Mouse (Mus musculus) heart, embryonic 13.5 days (tissue): ENCODE data around the gene Grb2. TPM values are rescaled to one million over a fixed set of nuclear protein-coding genes. Genes with fewer than 3 reads are reported as not detected.
A peak's percentile ranks its signal among the peaks of the same experiment; 100 is the strongest.

Experiments used
- ATAC-seq: fragments of 200-750 bp; cut with Nextera tagmentation; 2 replicates; pipeline ENCODE4 v1.8.0; 2017; ENCODE audit warnings: moderate TSS enrichment; ENCODE audit not compliant: insufficient number of reproducible peaks, low FRiP score, low TSS enrichment; ENCODE audit errors: extremely low read depth
- H3K27ac ChIP-seq: fragments of 300-500 bp; sonication (generic); replicated peaks from 2 replicates; pipeline ENCODE4 v1.5.1; 2015; ENCODE audit warnings: moderate library complexity, mild to moderate bottlenecking, inconsistent platforms
- H3K27me3 ChIP-seq: fragments of 300-500 bp; sonication (generic); replicated peaks from 2 replicates; pipeline ENCODE4 v1.6.1; 2015; ENCODE audit warnings: mild to moderate bottlenecking, inconsistent platforms
- H3K36me3 ChIP-seq: fragments of 300-500 bp; sonication (generic); 2 replicates; pipeline ENCODE4 v1.6.1; 2015; ENCODE audit warnings: mild to moderate bottlenecking, inconsistent platforms
- H3K4me1 ChIP-seq: fragments of 300-500 bp; sonication (generic); 2 replicates; pipeline ENCODE4 v1.6.1; 2015; ENCODE audit warnings: inconsistent platforms
- H3K4me2 ChIP-seq: fragments of 300-500 bp; sonication (generic); 2 replicates; pipeline ENCODE4 v1.6.1; 2015; ENCODE audit warnings: inconsistent platforms, mild to moderate bottlenecking, moderate library complexity
- H3K4me3 ChIP-seq: fragments of 300-500 bp; sonication (generic); 2 replicates; pipeline ENCODE4 v1.5.1; 2015; ENCODE audit warnings: moderate library complexity, mild to moderate bottlenecking, inconsistent platforms
- H3K9ac ChIP-seq: fragments of 300-500 bp; sonication (generic); 2 replicates; pipeline ENCODE4 v1.6.1; 2015; ENCODE audit warnings: inconsistent platforms, mild to moderate bottlenecking, moderate library complexity
- H3K9me3 ChIP-seq: fragments of 300-500 bp; sonication (generic); 2 replicates; pipeline ENCODE4 v1.6.1; 2016; ENCODE audit warnings: inconsistent platforms
- whole genome bisulfite sequencing: fragments of 180-500 bp; shearing (Covaris S2); methylation state at CpG from one replicate; pipeline ENCODE4 v1.1.7; 2015; ENCODE audit warnings: mixed read lengths; 5-methylcytosine and 5-hydroxymethylcytosine counted together
- polyA plus RNA-seq: library from polyadenylated mRNA; unstranded; fragments of >200 nt; fragmentation: Nextera tagmentation; extraction: Ambion mirVana; gene quantifications from 2 replicates; pipeline ENCODE4 v1.2.1, GENCODE M21; 2015

Grb2 gene
- polyA plus RNA-seq, 1 experiment from 2014 or later, result 90.0 TPM

DNA sequence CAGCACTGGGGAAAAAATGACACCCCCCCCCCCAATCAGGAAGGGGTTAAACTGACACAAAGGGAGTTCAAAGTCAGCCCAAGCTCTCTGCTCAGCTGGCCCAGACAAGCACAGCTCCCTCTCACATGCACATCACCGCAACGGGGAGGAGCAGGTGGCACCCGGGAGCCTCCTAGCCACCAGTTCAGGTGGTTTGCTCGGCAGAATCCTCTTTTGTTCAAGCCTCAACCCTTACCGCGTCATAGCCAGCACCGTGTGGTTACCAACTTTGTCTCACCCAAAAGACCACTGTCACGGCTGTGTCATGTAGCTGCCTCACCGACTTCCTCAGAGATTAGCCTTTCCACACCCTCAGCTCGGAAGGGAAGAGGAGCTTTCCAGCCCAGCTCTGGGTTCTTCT, 65.1 kb downstream of the Grb2 start:
- H3K27me3 ChIP-seq, result no peaks in the 10 kb centered on the region
- no peak for ATAC-seq
- WGBS, result 67% methylated on average over 10 of the region's 10 CpGs

DNA sequence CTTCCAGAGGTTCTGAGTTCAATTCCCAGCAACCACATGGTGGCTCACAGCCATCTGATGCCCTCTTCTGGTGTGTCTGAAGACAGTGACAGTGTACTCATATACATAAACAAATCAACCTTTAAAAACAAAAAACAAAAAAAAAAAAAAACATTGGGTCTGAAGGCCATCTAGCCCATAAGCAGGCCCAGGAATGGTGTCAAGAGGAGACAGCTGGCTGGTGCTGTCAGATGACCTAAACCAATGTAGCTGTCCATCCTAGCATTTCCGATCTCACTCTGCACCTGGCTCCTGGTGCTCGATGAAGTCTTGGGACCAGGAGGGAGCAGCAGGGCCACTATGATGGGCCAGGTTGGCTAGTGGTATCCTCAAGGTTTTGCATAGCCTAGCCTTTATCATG, 65.7 kb downstream of the Grb2 start:
- no peak for ATAC-seq
- H3K4me1 ChIP-seq, result peaks cover 16% of the 10 kb centered on the region
- no peak overlapping the region for H3K27ac ChIP-seq
- H3K9me3 ChIP-seq, result no peaks in the 10 kb centered on the region
- no peak overlapping the region for H3K4me3 ChIP-seq
- 100% methylated on average over 2 of the region's 2 CpGs for WGBS
- no peak overlapping the region for H3K4me2 ChIP-seq
- no peaks in the 10 kb centered on the region for H3K27me3 ChIP-seq
- H3K36me3 ChIP-seq, result peaks cover 45% of the 10 kb centered on the region
- no peak overlapping the region for H3K9ac ChIP-seq

More for the DNA sequence above, 65.1 kb downstream of the Grb2 start:
- no peaks in the 10 kb centered on the region for H3K9me3 ChIP-seq
- H3K4me1 ChIP-seq, result peaks cover 16% of the 10 kb centered on the region
- H3K36me3 ChIP-seq, result peaks cover 50% of the 10 kb centered on the region
- H3K27ac ChIP-seq, result no peak overlapping the region
- H3K4me3 ChIP-seq, result no peak overlapping the region
- no peak overlapping the region for H3K9ac ChIP-seq
- no peak overlapping the region for H3K4me2 ChIP-seq

DNA sequence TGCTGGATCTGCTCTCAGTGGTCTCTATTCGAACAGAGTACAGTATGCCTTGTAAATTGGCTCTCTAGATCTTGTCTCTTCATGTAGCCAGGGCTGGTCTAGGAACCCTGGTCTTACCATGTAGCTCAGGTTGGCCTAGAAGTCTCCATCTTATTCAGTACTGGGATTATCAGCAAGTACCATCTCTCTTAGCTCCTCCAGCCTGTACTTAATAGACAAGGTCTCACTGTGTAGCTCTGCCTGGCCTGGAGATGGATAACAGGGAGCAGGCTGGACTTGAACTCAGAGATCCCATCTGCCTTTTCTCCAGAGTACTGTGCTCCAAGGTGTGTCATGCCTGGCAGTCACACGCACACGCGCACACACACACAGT, 66.7 kb downstream of the Grb2 start:
- no peak overlapping the region for H3K9ac ChIP-seq

DNA sequence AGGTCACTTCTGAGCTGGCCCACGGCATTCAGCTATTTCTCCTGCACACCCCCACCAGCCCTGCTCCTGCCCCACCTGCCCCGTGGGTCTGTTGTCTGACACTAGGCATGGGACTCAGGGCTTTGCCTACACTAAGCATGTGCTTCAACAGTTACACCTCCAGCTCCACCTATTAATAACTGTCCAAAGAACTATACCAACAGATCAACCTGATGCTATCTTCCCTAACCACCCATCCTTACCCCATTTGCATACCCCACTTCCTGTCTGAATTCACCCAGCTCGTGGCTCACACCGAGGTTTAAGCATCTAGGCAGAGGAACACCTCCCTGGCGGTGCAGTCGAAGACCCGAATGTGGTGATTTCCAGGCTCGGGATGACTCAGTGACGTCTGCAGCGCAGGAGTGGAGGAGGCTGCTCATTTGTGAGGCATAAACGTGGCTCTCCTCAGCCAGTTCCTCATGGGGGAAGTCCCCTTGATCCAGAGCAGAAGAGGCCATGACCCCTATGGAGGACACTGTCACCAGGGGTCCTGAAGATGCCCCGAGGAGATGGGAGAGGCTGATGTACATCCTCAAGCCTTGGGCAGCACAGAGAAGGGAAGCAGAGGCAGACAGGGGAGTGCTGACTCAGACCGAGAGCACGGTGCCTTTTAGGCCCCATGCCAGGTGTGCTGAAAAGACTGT, 67.3 kb downstream of the Grb2 start:
- no peak overlapping the region for H3K27ac ChIP-seq
- peaks cover 16% of the 10 kb centered on the region for H3K4me1 ChIP-seq
- no peak for ATAC-seq
- 45% methylated on average over 14 of the region's 14 CpGs for WGBS
- no peaks in the 10 kb centered on the region for H3K27me3 ChIP-seq
- no peak overlapping the region for H3K9ac ChIP-seq
- no peak overlapping the region for H3K4me3 ChIP-seq
- peaks cover 30% of the 10 kb centered on the region for H3K36me3 ChIP-seq
- no peaks in the 10 kb centered on the region for H3K9me3 ChIP-seq
- no peak overlapping the region for H3K4me2 ChIP-seq

More for the DNA sequence above, 66.7 kb downstream of the Grb2 start:
- Histone ChIP-seq H3K4me3 (no peak overlapping the region), H3K4me2 (no peak overlapping the region), H3K27me3 (no peaks in the 10 kb centered on the region), H3K4me1 (peaks cover 16% of the 10 kb centered on the region), H3K36me3 (peaks cover 35% of the 10 kb centered on the region), H3K27ac (no peak overlapping the region), H3K9me3 (no peaks in the 10 kb centered on the region)
- 90% methylated on average over 4 of the region's 4 CpGs for WGBS
- no peak for ATAC-seq

DNA sequence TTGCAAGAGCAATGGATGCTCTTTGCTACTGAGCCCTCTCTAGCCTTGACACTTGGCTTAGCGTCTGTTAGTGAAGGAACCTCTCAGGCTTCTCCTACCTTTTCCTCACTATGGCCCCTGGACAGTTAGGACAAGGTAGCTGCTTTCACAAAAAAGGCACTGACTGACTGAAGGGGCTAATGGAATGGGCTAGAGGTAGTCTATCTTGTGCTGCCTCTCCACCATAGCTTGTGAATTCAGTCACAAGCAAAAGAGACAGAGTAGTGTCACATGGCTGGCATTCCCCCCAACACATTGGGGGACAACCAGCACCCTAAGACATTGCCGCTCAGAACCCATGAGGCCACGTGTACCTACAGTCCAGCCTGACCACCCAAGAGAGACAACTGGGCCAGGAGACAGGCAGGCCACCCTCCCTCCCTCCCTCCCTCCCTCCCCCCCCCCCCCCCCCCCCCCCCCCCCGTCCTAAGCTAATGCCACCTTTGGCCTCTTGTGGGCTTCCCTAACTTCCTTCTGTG, 68.0 kb downstream of the Grb2 start:
- Histone ChIP-seq H3K4me3 (no peak overlapping the region), H3K27me3 (no peaks in the 10 kb centered on the region), H3K27ac (no peak overlapping the region), H3K9ac (no peak overlapping the region), H3K9me3 (no peaks in the 10 kb centered on the region), H3K36me3 (peaks cover 23% of the 10 kb centered on the region), H3K4me2 (no peak overlapping the region), H3K4me1 (peaks cover 16% of the 10 kb centered on the region)
- ATAC-seq, result no peak
- 85% methylated on average over 3 of the region's 4 CpGs for WGBS

DNA sequence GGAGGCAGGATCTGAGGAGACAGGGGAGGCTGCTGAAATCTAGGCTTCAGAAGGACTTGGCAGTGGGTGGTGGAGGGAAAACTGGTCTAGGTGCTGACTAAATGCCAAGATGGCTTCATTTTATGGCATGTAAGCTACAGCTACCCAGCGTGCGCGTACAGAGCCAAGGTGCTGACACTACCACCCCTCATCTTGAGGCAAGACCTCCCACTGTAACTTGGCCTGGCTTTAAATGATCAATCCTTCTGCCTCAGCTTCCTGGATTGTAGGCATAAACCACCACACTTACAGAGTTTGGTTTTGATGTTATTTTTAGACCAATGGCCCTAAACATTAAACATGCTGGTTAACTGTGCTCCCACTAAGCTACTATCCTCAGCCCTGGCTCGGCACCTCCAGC, 68.9 kb downstream of the Grb2 start:
- no peak for ATAC-seq
- no peak overlapping the region for H3K4me3 ChIP-seq
- peaks cover 16% of the 10 kb centered on the region for H3K36me3 ChIP-seq
- no peaks in the 10 kb centered on the region for H3K9me3 ChIP-seq
- no peak overlapping the region for H3K4me2 ChIP-seq
- 0 out of 2 replicates have a peak overlapping the region, but pooled peaks have one; percentile 40 for H3K9ac ChIP-seq
- H3K27ac ChIP-seq, result no peak overlapping the region
- H3K4me1 ChIP-seq, result peaks cover 16% of the 10 kb centered on the region
- no peaks in the 10 kb centered on the region for H3K27me3 ChIP-seq
- WGBS, result 74% methylated on average over 4 of the region's 4 CpGs

DNA sequence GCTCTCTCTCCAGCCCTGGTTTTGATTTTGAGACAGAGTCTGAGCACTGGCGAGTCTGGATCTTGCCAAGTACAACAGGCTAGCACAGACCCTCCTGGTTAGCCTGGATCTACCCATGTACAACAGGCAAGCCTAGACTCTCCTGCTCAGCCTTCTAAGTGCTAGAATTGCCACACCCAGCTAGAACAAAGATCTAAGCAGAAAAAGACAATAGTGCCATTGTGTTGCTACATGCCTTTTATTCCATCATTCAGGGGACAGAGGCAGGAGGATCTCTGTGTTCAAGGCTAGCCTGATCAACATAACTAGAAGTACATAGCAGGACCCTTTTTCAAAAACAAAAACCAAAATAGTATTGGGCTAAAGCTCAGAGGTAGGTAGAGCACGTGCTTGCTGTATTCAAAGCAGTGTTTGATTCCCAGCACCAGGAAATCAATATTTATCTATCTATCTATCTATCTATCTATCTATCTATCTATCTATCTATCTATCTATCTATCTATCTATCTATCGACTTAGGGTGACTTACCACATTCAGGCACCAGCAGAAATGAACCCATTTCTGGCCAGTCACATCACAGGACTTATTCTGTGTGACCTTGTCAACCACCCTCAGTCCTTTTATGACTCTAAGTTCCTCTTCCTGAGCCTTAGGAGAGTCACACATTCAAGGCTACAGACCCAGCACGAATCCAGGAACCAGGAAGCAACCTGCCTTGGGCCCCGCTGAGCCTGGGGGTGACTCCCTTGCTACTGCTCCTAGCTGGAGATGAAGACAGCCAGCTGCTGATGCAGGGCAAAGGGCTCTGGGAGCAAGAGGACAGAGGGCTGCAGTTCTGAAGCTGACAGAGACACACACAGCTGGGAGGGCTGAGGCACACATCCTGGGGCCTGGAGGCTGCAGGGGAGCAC, 69.6 kb downstream of the Grb2 start:
- no peaks in the 10 kb centered on the region for H3K9me3 ChIP-seq
- ATAC-seq, result no peak
- no peak overlapping the region for H3K27ac ChIP-seq
- H3K9ac ChIP-seq, result 0 out of 2 replicates have a peak overlapping the region, but pooled peaks have one; percentile 40
- H3K4me1 ChIP-seq, result peaks cover 16% of the 10 kb centered on the region
- 57% methylated on average over 5 of the region's 5 CpGs for WGBS
- H3K36me3 ChIP-seq, result peaks cover 10% of the 10 kb centered on the region
- no peak overlapping the region for H3K4me2 ChIP-seq
- H3K27me3 ChIP-seq, result no peaks in the 10 kb centered on the region
- no peak overlapping the region for H3K4me3 ChIP-seq

DNA sequence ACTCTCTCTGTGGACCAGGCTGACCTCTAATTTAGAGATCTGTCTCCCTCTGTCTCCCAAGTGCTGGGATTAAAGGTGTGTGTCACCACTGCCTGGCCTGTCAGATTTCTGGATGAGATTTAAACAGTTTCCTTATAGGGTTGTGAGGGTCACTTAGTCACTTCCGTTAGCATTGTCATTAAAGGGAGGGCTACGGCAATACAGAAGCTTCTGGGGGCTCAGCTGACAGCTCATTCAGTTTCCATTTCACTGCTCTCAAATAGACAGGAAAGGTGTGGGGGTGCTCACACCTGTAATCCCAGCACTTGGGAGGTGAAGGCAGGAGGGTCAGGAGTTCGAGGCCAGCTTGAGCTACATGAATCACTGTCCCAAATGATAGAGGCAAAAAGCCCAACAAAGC, 71.4 kb downstream of the Grb2 start:
- Histone ChIP-seq H3K27me3 (no peaks in the 10 kb centered on the region), H3K9ac (no peak overlapping the region), H3K27ac (no peak overlapping the region), H3K9me3 (no peaks in the 10 kb centered on the region), H3K4me2 (no peak overlapping the region), H3K4me1 (peaks cover 16% of the 10 kb centered on the region), H3K4me3 (no peak overlapping the region), H3K36me3 (no peaks in the 10 kb centered on the region)
- 69% methylated on average over 3 of the region's 3 CpGs for WGBS
- ATAC-seq, result no peak

DNA sequence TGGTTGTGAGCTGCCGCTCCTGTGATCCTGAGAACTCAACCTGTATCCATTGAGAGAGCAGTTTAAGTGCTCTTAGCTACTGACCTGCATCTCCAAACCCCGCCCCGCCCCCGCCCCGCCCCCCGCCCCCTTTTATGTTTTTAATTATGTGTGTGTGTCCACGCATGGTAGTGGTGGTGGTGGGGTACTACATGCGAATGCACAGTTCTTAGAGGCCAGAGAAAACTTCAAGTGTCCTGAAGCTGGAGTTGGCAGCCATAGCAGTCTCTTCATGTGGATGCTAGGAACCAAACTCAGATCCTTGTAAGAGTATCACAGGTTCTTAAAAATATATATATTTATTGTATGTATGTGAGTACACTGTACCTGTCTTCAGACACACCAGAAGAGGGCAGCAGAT, 72.9 kb downstream of the Grb2 start:
- H3K27me3 ChIP-seq, result no peaks in the 10 kb centered on the region
- no peak overlapping the region for H3K27ac ChIP-seq
- 71% methylated on average over 8 of the region's 8 CpGs for WGBS
- H3K4me3 ChIP-seq, result no peak overlapping the region
- no peaks in the 10 kb centered on the region for H3K36me3 ChIP-seq
- H3K9me3 ChIP-seq, result no peaks in the 10 kb centered on the region
- no peak overlapping the region for H3K4me2 ChIP-seq
- peaks cover 8% of the 10 kb centered on the region; the same call in 1 of the 2 replicates for H3K4me1 ChIP-seq
- no peak for ATAC-seq
- no peak overlapping the region for H3K9ac ChIP-seq

DNA sequence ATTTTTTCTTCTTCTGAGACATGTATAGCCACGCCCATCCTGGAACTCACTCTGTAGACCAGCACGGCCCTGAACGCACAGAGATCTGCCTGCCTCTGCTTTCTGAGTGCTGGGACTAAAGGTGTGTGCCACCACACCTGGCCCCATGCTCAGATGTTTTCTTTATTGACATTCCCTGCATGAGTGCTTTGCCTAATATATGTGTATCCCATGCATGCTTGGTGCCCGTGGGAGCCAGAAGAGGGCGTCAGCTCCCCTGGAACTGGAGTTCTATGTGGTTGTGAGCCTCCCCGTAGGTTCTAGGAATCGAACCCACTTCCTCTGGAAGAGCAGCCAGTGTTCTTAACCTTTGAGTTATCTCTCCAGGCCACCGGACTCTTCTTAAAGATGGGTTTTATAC, 73.4 kb downstream of the Grb2 start:
- Histone ChIP-seq H3K27ac (no peak overlapping the region), H3K9me3 (no peaks in the 10 kb centered on the region), H3K9ac (no peak overlapping the region), H3K4me2 (no peak overlapping the region), H3K4me1 (peaks cover 8% of the 10 kb centered on the region; the same call in 1 of the 2 replicates), H3K27me3 (no peaks in the 10 kb centered on the region), H3K4me3 (no peak overlapping the region), H3K36me3 (no peaks in the 10 kb centered on the region)
- ATAC-seq, result no peak
- 80% methylated on average over 8 of the region's 8 CpGs for WGBS

DNA sequence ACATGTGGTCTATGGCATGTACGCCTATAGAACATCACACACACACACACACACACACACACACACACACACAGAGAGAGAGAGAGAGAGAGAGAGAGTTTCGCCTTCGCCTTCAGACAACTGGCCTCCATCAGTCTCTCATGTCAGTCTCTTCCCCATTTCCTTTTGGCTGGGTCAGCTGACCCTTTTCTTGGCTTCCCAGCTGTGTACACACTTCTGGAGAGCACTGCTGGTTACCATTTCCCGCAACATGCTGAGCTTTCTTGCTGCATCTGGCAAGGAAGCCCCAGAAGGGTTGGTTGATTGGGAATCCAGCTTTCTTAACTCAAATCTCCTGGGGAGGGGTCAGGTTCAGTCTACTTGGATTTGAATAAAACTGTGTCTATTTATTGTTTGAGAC, 74.3 kb downstream of the Grb2 start:
- Histone ChIP-seq H3K4me2 (no peak overlapping the region), H3K27me3 (no peaks in the 10 kb centered on the region), H3K9me3 (no peaks in the 10 kb centered on the region), H3K9ac (no peak overlapping the region), H3K4me3 (no peak overlapping the region), H3K36me3 (no peaks in the 10 kb centered on the region), H3K4me1 (peaks cover under 1% of the 10 kb centered on the region; the same call in 1 of the 2 replicates), H3K27ac (no peak overlapping the region)
- 72% methylated on average over 4 of the region's 4 CpGs for WGBS
- no peak for ATAC-seq
